Mouse (Mus musculus) ES-Bruce4 (cell line): ENCODE measurements at regions not wholly inside any gene's neighbourhood (a gene's known extent, or its start where the extent isn't known, plus 50 kb on each side); places are given as distances from the start of the nearest gene placed in this dataset.

Source experiments
- CTCF ChIP-seq: IDR thresholded peaks from one replicate; pipeline ENCODE4 v1.8.1; 2011; ENCODE audit warnings: low read depth, low read length
- POLR2A ChIP-seq: IDR thresholded peaks from one replicate; pipeline ENCODE4 v1.8.1; 2011; ENCODE audit warnings: low read length; ENCODE audit not compliant: insufficient read depth

DNA sequence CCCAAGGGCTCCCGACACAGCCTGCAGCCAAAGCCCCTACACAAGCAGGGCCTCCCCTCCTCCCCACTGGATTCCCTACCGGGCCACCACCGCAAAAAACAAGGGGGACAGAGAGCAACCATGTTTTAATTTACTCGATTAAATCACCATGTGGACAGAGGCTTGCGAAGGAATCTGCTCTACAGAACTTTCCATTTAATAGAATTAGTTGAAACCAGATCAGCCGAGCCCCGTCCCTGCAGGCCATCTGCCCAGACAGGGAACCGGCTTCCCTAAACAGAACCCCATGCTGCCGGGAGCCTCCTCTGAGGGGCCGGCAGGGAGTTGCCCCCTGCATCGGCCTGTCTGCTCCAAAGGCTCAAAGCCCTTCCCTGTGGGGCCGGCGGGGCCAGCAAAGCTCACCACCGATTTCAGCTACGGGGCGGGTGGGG lies 77.5 kb upstream of the Msx1 start:
- TF ChIP-seq CTCF, result no peak
- TF ChIP-seq POLR2A, result no peak
